Mouse (Mus musculus): ENCODE data around the gene Fh1.

Gene Fh1

DNA sequence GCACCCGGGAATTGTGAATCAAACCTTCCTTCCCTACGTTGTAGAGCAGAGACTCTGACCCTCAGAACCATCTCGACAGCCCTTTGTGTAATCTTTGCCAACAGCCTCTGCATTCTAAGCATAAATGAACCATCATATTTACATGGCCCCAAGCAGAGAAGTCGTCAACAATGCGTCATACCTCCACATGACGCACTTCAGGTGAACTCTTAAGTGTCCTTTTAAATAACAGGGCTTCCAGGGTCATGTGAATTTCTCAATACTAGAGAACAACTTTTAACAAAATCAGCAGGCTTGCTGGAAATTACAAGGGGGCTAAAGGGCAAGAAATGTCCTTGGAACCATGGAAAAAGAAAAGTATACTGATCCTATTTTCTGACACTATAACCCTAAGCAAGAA, 1.8 kb downstream of the Fh1 start:
- no peak for DNase-seq (ENCODE audit: low read depth, low spot score)

DNA sequence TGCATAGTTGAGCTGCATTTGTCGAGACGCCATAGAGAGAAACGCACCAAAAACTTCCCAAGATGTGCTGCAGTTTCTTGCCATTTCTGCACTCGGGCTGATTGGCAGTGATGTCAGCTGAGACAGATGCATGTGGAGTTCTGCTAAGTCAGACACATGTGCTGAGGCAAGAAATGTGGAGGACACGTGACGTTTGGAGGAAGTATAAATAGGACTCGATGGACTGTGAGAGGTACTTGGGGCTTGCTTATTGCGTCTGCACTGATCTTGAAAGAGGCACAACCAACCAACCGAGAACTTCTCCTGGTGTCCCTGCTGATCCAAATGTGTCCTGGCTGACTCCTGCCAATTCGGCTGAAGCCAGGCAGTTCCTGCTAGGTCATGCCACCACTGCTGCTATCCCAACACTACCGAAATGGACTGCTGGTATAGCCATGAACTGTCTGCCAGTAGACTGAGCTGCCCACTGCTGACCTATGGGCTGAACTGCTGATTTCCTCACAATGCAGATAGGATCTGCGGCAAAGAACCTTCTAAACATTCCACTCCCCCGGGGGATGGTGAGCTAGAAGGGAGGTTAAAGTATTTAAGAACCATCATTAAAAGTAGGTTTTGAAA, 5.5 kb downstream of the Fh1 start, which contains the start of gene Kmo:
TSS of gene Kmo (plus strand) at position 568 of the 618 bp plus-strand sequence.
- DNase-seq (ENCODE audit: low read depth, low spot score): no peak

DNA sequence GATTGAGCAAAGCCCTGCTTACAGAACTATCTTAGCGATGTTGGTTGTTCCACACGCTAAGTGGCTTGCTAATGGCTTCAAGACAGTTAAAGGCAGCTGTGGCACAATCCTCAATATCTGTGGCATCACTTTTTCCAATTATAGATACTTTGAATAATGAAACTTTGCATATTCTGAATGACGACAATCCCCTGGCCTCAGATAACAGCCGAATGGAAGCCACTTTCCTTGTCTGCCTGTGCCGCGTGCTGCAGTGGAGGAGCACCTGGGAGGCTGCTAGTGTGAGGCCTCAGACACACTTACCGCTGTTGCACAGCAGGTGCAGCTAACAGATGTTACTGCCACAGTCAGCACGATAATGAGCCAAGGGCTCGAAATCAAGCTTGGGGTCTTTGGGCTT, 10.4 kb downstream of the Fh1 start:
- no peak for DNase-seq (ENCODE audit: low read depth, low spot score)

DNA sequence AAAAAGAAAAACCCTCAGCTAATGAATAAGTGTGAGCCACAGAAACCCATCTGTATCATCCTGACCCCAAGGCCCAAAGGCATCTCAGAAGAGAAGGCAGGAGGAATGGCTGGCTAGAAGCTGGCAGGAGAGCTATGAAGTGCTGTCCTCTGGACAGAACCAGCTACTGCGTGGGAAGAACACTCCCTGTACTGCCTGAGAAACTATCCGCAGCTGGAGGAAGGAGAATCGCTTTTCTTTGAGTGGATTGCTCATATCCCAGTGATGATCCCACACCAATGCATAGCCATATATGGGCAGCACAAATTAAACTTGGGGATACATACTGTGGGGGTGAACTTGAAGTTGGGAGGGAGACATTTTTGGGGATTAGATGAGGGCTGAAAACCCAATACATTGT, 16.7 kb downstream of the Fh1 start:
- peak; percentile 48 for DNase-seq (ENCODE audit: low read depth, low spot score)

DNA sequence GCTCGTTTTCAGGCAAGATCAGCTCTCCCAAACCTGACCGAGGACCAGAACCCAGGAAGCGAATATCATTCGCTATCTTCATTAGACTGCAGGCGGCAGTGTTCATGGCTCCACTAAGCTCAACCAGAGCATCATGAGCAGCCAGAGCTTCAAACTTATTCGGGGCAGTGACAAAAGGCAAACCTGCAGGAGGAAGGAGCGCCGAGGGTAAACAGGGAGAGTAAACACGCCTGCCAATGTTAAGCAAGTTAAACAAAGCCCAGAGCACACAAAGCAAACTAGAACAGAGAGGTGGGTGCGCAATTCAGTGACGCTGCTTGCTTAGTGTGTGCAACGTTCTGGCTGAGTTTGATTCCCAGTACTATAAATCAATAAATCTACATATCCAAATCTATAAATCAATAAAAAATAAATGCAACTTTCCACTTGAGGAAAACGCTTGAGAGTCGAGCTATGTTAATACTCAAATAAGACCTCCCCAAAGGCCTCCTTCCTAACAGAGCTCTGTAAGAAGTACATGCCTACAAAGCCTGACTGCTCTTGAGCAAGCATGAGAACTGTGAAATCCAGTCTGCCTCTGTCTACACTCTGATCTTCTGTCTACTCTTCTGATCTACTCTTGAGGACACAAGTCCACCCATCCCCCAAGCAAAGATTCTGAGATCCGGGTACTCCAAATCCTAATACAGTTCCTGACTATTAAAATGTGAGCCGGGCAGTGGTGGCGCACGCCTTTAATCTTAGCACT, 17.4 kb downstream of the Fh1 start:
- no peak for DNase-seq (ENCODE audit: low read depth, low spot score)

DNA sequence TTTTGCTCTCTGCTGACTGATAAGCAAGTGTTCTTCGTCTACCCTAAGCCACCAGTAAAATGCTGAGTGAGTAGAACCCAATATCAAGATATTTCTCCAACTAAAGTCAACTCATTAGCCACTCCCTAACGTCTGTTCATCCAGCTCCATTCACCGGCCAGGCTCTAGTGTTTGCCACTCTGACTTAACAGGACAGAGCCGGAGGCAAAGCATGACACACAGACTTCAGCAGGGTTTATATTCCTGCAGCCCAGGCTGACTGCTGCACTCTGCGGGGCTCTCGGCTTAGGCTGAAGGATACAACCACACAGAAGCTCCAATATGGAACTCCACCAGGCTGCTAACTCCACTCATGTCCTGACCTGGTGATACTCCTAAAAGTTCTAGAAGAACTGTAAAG, 18.1 kb downstream of the Fh1 start:
- no peak for DNase-seq (ENCODE audit: low read depth, low spot score)

DNA sequence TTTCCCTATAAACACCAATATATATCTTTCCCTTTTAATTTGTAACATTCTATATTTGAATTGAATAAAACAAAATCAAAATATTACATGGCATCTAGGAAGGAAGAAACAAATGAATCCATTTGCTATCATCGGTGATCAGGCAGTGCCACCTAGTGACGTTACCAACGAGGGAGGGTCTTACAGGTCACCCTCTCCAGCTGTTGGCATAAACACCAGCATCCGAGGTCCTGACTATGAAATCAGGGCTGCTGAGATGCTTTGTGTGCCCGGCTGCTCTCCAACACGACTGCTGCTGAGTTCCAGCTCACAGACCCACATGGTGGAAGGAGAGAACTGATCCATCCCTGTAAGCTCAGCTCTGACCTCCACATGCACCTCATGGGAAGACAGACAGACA, 22.0 kb downstream of the Fh1 start:
- DNase-seq (ENCODE audit: low read depth, low spot score): peak; percentile 69

DNA sequence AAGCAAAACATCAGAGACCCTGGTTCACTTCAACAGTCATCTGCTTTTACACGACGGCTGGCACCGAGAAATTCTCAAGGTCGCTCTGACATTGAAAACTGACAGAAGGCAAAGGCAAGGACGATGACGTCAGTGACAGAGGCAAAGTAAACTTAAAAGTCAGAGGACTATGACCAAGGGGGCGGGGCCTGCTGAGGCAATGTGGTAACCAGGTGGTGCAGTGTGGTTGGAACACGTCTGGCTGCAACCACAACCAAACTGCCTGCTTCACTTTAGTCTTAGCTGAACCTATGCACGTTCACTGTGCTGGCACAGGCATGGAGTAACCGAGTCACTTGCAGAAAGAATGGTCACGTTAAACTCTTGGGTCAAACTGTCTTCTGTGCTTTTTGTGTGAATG, 23.2 kb downstream of the Fh1 start:
- no peak for DNase-seq (ENCODE audit: low read depth, low spot score)

DNA sequence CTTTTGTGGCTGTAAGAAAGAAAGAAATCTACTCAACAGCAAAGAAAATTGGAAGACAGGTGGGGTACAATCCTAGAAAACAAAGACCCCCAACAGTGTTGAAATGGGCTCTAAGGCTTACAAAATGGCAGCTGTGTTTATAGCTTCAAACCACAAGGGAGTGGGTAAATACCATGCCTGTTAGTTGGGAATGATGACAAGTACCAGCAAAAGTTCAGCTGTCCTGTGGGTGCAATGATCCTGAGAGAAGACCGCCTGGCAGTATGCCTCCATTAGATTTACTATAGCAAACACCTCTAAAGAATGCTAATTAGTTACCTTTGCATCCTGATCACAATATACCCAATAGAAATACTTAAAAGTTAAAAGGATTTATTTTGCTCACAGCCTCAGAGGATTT, 32.6 kb downstream of the Fh1 start:
- no peak for DNase-seq (ENCODE audit: low read depth, low spot score)

DNA sequence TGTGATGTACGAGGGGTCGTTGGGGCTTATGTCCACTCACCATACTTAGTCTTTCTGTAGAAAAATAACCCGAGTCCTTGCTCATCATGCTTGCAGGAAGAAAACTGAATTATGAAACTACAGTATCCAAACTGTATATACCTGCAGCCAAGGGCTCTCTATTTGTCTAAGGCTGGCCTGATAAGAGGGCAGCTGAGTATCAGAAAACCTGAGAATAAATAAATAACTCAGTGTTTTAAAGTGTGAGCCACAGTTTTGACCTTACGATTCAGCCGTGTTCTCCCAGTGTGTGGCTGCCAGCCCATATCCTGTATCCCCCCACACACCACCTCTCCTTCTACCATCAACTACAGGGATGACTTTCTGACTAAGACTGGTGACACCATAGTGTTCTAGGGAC, 38.8 kb downstream of the Fh1 start:
- no peak for DNase-seq (ENCODE audit: low read depth, low spot score)

DNA sequence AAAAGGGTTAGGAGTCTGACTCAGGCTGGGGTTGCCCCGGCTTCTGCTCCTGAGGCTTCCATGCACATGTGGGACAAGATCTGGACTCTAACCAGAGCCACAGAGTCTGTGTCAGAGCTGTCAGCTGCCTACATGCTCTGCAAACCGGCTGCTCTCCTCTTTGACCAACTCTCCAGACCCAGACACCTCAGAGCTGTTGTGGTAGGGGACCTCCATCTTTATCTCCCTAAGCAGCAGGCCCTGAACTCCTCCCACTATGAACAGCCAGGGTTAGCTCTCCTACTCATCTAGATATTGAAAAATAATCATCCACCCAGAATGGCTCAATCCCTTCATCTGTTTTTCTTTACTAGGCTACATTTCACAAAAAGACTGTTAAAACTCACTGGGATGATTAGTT, 40.2 kb downstream of the Fh1 start:
- no peak for DNase-seq (ENCODE audit: low read depth, low spot score)

DNA sequence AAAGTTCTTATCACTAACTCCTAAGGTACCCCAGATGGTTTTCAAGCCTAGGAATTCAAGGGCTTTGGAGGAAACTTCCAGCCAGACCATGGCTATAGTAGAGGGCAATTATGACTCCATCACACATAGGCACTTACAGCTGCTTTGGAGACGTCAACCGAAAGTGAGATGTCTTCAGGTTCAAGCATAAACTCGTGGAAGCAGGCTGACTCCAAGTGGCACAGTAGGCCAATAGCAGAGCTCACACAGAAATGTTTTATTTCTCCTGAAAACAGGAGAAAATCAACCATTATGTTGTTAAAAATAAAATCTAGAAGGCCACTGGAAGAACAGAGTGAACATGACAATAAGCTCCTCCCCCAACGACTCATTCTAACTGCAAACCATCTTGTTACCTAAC, 42.6 kb downstream of the Fh1 start:
- DNase-seq (ENCODE audit: low read depth, low spot score): peak; percentile 52

DNA sequence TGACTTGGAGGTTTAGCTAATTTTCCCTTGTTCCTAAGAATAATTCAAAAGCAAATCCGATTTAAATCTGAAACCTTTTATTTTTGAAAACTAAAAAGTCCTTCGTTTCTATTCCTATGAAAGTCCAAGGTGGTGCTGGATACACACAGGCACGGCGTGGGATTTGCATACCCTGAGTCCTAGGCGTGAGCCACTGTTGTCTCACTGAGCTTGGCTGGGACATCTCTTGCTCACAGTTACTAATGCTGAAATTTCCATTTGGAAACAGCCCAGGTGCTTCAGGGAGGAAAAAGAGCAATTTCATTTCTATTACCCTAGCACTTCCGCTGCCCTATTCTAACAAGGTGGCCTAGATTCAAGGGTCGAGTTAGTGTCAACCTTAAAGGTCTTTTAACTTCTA, 45.1 kb downstream of the Fh1 start:
- DNase-seq (ENCODE audit: low read depth, low spot score): peak; percentile 70

DNA sequence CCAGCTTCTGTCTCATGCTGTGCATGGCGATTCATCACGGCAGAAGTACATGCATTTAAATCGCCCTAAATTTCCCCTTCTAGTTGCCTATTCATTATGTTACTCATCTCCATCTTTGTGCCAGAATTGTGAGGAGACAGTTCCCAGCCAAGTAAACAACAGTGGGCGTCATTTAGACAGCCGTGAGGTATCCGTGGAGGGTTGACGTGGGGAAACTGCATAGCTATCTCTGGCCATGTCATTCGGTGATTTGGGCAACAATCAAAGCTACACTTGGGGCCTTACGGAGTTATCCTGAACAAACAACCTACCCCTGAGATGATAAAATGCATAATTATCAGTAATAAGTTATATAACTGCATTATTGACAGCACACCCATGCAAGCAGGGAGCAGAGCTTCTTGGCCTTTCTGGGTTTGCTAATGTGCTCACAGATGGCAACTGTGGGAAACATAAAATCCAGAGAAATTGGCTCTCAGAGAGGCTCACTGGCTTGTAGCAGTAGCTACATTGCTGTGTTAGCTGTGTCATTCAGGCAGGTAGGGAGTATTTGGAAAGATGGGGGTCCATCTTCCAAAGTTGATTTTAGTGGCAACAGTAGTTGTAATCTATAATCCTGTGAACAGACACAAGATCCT, 45.7 kb downstream of the Fh1 start:
- peak; percentile 85 for DNase-seq (ENCODE audit: low read depth, low spot score)

DNA sequence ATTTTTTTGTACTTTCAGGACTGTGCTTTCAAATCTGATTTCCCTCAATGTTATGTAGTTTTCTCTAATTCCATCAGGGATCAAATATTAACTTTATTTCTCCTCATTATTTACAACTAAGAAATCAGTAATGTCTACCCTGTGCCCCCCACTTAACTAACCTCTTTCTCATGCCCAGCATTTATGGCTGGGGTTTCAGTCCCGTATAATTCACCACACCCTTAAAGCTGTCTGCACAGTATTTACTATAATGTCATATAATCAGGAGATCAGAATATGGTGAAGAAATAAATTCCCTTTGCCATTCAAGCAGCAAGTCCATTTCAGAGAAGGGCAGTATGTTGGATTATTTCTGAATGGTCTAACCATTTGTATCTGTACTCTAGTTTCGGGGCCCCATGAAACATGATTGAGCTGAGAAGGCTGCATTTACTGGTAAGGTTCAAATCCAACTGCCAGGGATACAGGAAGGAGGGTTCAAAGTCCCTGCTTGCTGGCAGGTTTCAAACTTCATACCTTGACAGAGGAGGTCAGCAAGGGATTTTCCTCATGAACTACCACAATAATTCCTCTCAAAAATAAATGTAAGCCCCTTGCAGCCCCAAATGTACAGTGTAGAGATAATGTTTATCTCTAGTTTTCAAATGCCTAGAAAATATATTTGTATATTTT, 46.9 kb downstream of the Fh1 start:
- no peak for DNase-seq (ENCODE audit: low read depth, low spot score)

DNA sequence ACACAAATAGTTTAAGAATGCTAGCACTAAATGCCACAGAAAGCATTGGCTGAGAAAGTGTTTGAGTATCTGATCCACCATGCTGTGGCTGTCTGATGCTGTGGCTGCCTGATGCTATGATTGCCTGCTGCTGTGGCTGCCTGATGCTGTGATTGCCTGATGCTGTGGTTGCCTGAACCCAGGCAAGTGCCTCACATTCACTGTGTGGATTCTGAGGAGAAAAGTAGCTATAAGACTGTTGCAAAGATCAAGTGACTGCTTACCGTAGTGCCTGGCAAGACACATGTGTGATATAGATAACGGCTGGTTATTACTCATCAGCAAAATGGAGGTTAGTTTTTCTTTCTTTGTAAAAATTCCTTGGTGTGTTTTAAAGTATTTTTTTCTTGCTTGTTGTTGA, 51.3 kb downstream of the Fh1 start:
- DNase-seq (ENCODE audit: low read depth, low spot score): no peak

DNA sequence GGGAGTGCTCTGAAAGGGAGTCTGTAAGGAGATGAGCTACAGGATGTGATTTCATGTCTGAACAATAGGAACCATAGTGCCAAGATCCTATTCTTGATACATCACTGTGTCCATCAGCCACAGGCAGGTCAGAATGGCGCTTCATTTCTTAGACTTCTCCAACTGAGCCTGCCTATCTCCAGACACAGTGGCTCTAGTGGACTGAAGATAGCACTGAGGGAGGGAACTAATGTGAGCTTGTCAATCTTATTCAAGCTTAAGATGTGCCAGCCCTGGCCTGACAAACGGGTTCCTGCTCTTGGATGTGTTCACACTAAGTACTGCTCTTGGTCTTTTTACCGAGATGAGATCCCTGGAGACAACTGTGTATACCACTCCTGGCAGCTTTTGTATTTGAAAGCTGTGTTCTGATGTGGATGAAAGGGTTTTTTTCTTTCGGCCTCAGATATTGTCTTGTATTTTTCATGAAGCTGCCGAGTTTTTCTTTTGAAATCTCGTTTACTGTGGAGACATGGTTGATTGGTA, 59.8 kb downstream of the Fh1 start:
- DNase-seq (ENCODE audit: low read depth, low spot score): no peak

DNA sequence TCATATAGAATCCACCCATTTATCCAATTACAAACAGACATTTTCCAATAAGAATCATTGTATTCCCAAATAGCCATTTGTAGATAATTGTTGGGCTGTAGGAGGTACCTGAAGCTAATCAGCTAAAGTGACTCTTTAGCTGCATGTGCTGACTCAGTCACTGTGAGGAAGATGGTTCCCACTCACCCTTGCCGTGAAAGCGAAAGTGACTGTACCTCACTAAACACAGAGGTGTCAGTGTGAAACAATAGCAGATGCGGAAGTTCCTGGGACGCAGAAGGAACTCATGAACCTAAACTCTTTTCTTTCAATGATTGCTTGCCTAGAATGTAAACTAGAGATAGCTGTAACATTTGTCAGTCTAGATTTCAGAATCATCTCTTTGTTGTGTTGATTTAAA, 61.1 kb downstream of the Fh1 start:
- peak; percentile 37 for DNase-seq (ENCODE audit: low read depth, low spot score)

DNA sequence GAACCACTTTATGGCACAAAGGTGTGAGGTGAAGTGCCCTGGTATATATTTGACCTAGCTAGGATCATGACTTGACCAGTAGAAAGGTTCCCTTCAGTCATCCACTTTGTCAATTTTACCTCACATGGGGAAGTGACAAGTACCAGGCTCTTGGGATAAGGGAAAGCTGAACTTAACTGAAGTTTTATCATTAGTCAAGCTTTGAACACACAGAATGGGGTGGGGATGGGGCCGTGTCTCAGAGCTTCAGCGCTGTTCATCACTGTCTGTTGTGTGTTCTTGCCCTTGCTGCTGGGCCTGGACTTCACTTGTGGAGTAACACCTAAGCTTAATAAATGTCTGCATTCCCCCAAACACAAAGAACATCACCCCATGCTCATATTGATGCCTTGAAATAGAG, 63.1 kb downstream of the Fh1 start:
- no peak for DNase-seq (ENCODE audit: low read depth, low spot score)

DNA sequence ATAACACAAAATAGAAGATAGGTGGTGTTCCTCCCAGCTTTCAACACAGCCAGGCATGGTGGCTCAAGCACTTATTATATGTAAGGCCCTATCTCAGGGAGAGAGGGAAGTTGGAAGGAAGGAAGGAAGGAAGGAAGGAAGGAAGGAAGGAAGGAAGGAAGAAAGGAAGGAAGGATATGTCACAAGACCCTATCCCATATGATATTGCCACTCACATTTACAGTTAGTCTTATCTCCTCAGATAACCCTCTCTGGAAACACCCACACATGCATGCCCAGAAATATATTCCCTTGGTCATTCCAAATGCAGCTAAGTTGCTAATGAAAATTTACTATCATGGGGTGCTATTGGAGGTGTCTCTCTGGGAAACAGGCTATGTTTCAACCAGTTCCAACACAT, 63.6 kb downstream of the Fh1 start:
- DNase-seq (ENCODE audit: low read depth, low spot score): no peak

DNA sequence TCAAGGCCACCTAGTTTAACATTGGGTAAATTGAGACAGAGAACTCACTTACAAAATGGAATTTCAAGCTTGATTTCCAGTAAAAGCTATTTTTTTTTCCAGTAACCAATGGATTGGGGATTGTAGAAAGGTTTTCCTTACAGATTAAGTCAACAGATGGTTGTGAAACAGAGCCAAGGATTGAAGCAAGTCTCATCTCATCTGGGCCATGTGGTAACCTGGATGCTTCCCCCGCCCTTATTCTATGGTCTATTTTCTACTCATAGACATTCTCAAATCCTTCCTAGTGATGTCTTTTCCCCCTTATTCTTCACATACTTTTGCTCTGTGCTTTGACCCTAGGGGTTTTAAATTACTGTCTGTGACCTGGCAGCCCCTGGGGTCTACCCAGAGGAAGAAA, 70.8 kb downstream of the Fh1 start:
- peak; percentile 64 for DNase-seq (ENCODE audit: low read depth, low spot score)

DNA sequence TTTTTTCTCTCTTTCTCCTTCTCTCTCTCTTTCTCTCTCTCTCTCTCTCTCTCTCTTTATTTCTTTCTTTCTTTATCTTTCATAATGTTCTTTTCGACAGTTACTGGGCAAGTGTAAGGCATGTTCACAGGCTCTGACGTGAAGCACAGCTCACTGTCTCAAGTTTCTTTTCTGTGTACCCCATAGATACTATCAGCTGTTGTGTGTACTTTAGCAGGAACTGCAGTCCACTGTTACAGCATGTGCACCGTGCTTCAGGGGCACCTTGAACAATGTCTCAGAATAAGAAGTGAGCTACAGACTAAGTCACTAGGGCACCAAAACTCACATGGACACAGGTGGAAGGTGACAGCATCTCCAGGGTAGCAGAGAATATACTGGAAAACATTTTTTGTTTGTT, 73.0 kb downstream of the Fh1 start:
- no peak for DNase-seq (ENCODE audit: low read depth, low spot score)

Measured in brain, adult 2 months (tissue).